Mouse (Mus musculus): ENCODE measurements around the gene Trpm3.
A peak's percentile ranks its signal among the peaks of the same experiment; 100 is the strongest.
"Not testable (repeated sequence)": the region's sequence is repeated elsewhere in the genome, so short reads cannot be mapped to it uniquely, and the experiment has no call there.

Gene Trpm3

DNA sequence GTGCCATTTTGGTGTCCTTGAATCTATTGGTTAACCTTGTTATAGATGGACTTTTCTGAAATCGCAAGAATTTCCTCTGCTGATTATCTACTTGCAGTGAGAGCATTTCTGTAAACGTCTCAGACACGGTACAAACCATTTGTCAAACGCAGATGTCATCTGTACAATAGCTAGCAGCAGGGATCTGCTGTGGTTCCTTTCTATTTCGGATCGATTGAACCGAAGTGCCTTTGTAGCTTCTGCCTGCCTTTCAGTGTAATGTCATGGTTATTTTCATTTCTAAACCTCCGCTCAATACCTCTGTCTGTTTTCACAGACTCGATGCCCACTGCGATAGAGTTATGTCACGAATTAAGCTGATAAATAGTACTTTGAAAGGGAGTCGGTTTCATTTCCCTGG is 708.9 kb downstream of the Trpm3 start:
- no peak for DNase-seq (ENCODE audit: low read depth, low spot score)

DNA sequence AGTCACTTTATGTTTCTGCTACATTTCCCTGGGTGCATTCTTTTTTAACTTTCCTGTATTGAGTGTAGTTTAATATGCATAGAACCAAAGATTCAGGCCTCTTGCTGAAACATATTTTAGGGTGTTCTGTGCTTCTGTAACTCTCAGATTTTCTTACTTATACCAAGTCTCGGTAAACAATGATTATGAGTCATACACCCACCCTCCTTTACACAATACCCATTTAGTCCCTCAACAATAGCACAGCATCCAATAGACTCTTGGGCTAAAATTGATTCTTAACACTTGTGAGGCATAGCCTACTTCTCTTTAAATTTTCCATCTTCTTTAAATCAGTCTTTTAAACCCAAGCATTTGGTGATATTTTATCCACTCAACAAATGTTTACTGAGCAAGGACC is 709.4 kb downstream of the Trpm3 start:
- DNase-seq (ENCODE audit: low read depth, low spot score): no peak

DNA sequence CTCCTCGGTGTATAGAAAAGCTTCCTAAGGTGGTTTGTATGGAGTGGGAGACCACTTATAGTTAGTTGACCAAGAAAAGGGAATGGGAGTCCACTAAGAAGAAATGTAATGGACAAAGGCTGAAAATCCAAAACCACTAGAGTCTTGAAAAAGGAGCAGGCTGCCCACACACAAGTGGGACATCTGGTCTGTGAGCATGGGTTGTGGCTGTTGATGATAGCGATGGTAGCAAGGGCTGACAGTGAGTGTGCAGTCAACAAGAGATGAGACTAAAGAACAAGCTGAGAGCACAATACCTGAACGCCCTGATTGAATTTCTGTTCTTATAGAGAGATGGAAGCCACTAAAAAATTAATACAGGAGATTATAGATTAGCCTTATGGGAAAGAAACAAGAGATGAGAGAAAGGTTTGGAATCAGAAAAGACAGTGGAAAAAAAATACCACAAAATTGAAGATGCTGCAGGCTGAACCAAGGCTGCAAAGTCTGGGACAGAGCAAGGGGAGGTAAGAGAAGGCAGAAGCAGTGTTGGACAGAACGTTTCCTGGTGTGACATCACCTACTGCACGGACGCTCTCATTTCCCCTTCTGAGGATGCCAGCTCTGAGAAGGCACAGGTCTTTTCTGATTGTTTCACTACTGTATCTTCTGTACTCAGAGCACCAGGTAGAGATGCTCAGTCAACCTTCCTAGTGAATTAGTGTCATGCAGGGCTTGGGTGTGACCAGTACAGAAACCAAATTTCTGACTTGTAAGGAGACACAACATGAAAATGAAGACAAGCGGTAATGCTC is 710.1 kb downstream of the Trpm3 start:
- no peak for DNase-seq (ENCODE audit: low read depth, low spot score)

DNA sequence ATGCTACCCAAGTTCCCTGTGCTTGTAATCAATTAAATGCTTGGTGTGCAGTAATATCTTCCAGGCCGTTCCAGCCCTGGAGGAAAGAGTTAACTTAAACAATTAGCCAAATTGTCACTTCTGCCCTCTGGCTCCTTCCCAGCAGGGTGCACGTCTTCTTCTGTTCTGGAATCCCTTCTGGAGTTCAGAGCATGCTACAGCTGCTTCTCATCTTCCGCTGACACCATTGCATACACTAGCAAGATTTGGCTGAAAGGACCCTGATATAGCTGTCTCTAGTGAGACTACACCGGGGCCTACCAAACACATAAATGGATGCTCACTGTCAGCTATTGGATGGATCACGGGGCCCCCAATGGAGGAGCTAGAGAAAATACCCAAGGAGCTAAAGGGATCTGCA is 712.6 kb downstream of the Trpm3 start:
- not testable (repeated sequence) for DNase-seq (ENCODE audit: low read depth, low spot score)

DNA sequence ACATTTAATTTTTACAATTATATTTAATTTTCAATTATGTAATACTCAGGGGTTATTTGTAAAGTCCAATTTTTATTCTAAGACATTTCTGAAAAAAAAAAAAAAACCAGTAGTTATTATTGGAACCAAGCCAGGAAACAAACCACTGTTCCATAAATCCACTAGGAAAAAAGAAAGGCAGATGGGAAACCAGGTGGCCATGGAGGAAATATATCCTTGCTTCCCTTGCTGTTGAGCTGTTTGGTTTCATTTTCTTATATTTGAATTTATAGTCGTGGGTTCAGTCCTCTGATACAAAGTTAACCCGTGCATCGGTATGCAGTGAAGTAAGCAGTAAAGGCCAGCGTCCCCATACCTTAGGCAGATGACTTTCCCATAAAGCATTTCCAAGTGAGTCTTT is 720.8 kb downstream of the Trpm3 start:
- DNase-seq (ENCODE audit: low read depth, low spot score): no peak

DNA sequence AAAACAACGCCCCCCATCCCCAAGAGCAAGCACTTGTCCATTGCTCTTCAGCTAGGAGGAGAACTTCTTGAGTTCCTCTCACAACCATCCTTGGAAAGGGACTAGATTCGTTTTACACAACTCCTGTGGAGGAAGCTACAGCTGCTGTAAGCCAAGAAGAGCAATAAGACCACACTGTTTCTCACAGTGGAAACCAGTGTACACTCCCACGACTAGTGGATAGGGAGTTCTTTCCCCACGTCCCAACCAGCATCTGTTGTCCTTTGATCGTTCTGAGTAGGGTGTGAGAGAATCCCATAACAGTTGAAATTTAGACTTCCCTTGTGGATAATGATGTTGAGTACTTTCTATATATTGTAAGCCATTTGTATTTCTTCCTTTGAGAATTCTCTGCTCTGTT is 728.6 kb downstream of the Trpm3 start:
- no peak for DNase-seq (ENCODE audit: low read depth, low spot score)

DNA sequence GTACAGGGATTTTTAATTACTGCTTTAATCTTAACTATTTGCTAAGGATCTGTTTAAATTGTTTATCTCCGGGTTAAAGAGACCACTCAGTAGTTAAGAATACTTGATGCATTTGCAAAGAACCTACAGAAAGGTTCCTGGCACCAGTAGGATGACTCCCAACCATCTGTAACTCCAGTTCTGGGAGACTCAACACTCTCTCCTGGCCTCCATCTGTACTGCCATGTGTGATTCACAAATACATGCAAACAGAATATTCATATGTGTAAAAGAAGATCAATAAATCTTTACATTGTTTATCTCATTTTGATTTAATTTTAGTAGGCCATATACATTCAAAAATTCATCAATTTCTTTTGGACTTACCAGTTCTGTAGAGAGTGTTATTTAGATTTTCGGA is 731.0 kb downstream of the Trpm3 start:
- DNase-seq (ENCODE audit: low read depth, low spot score): no peak

DNA sequence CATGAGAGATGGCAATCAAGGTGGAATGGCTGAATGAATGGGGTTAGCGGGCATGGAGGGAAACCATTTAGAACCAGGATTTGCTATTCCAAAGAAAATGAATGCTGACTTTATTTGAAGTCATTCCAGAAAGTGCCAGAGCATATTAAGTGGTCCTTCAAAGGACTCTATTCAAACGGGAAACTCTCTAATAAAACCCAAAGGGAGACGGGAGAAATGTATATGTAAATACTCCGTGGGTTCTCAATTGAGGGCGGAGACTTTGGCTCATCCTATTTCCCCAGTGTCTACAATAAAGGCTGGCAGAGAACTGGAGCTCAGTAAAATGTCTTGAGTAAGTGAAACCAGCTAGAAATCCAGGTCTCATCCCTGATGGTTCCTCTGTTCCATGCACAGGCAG is 733.6 kb downstream of the Trpm3 start:
- DNase-seq (ENCODE audit: low read depth, low spot score): no peak

DNA sequence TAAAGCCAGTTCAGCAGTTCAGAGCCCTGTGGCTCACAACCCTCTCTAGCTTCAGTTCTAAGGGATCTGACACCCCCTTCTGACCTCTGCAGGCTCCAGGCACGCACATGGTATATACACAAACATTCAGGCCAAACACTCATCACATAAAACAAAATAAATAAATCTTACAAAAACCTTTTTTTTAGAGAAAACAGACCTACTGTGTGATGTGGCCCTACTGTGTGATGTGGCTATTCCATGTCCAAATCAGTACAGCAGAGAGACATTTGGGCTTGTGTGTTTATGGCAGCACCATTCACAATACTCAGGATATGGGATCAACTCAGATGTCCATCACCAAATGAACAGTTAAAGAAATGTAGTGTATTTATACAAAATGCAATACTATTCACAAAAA is 741.4 kb downstream of the Trpm3 start:
- DNase-seq (ENCODE audit: low read depth, low spot score): no peak

DNA sequence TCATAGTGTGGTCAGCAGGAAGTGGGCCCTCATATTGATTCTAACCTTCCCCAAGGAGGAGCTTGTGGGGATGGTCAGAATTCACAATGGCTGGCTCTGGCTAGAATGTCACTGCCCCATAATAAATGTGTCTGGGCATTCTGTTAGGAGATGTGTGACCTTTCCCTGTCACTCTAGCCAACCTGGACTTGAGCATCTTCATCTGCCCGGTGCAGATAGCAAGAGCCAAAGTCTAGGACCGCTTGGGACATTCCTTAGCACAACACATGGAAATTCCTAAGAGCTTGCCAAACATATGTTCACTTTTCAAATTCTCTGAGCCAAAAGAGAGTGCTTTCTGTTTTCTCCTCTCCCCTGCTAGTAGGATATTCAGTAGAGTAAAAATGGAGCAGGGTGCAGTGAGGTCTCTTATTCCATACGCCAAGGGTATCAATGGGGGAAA is 743.8 kb downstream of the Trpm3 start:
- DNase-seq (ENCODE audit: low read depth, low spot score): peak; percentile 23

DNA sequence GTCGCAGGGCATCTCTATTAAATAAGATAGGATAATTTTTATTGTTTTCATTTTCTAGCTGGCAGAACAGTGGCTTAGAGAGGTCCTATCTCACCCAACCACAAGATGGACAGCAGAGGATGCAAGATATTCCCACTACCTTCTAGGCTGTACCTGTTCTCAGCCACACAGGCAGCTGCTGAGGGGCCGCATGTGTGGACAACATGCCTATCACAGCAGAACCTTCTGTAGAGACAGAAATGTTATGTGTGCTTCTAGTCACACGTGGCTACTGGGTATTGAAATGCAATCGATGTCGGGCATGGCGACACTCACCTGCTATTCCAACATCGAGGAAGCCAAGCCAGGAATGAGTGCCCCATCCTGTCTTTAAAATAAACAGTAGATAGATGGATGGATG is 744.3 kb downstream of the Trpm3 start:
- no peak for DNase-seq (ENCODE audit: low read depth, low spot score)

DNA sequence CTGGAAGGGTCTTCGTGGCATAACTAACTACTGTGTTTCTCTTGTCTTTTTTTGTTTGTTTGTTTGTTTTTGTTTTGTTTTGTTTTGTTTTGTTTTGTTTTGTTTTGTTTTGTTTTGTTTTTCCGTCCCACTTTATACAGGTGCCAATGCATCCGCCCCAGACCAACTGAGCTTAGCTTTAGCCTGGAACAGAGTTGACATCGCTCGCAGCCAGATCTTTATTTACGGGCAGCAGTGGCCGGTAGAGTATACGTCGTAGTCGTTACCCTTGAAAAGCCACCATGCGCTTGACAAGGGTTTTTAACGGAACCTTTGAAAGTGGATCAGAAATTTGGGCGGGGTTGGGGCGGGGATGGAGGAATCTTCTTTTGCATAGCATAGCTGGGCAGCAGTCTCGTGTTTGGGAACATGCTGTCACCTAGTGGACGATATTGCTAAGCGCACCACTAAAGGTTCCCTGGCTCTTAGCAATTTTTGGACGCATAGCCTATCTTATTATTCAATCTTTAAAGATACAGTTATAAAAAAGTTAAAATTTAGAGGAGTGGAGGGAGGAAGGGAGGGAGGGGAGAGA is 745.0 kb downstream of the Trpm3 start:
- peak; percentile 45 for DNase-seq (ENCODE audit: low read depth, low spot score)

DNA sequence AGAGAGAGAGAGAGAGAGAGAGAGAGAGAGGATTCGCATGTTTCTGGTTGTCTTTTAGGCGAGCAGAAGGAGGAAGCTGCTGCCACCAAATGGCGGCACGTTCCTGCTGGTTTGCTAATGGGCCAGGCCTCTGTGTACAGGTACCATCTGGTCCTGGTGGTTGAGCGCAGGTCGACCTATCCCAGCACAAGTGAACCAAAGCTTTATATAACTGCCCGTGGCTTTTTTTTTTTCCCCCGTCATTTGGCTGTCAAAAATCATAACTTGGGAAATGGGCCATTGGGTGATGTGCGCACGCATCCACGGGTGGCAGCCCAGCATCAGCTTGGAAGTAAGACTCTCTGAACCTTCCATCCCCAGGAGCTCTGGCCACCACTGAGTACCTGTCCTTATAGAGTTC is 745.5 kb downstream of the Trpm3 start:
- no peak for DNase-seq (ENCODE audit: low read depth, low spot score)

DNA sequence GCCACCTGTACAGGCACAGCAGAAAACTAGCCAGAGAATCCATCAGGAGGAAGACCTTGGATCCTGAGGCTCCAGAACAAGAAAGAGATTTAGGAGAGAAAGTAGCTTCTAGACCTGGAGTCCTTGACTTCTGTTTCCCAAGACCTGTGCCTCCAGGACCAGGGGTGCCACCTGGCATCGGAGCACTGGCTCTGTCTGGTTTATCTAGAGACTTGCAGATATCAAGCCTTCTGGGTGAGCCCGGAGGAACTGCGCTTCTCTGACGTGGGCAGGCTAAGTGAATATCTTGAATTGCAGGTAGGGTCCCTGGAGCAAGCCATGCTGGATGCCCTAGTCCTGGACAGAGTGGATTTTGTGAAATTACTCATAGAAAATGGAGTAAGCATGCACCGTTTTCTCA is 746.2 kb downstream of the Trpm3 start:
- DNase-seq (ENCODE audit: low read depth, low spot score): no peak

DNA sequence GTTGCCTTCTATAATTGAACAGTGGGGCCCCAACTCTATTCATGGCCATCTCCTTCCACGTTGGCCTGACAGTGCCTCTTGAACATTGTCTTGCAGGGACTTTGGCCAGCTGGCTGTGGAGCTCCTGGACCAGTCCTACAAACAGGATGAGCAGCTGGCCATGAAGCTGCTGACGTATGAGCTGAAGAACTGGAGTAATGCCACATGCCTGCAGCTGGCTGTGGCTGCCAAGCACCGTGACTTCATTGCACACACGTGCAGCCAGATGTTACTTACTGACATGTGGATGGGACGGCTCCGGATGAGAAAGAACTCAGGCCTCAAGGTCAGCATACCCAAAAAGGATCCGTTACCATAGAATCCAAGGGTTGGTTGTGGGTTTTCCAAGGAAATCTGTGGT is 763.0 kb downstream of the Trpm3 start:
- peak; percentile 87 for DNase-seq (ENCODE audit: low read depth, low spot score)

DNA sequence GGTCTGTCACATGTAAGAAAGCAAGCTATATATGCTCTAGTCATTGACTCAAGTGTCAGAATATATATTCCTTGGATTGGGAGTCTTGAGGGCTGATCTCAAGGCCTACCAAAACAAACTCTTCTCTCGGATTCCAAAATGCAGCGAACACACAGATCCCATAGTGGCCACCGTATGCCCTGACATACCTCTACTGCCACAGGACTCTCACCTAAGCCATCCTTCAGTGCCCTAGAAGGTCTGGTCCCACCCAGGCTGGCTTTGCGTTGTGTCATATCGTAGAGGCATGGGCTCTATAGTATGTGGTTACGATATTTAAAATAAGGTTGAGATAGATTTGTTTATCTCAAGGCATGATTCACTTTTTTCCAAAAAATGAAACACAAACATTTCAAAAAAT is 763.5 kb downstream of the Trpm3 start:
- DNase-seq (ENCODE audit: low read depth, low spot score): no peak

DNA sequence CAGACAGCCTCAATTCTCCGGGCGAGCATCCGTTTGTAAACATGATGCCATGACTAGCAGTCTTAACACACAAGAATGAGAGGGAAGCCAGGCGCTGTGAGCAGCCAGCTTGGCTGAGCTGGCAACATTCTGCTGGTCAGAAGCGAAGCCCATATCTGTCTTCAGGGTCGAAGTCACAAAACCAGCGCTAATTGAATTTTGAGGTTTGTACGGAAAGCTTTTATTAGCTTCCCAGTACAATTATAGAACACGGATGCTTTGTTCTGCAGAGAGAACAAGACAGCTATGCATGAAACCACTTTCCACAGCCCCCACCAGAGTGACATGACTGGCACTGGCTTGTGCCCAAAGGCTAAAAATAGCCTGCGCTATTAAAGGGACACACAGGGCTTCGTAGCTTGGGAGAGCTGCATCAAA is 766.2 kb downstream of the Trpm3 start:
- peak; percentile 44 for DNase-seq (ENCODE audit: low read depth, low spot score)

DNA sequence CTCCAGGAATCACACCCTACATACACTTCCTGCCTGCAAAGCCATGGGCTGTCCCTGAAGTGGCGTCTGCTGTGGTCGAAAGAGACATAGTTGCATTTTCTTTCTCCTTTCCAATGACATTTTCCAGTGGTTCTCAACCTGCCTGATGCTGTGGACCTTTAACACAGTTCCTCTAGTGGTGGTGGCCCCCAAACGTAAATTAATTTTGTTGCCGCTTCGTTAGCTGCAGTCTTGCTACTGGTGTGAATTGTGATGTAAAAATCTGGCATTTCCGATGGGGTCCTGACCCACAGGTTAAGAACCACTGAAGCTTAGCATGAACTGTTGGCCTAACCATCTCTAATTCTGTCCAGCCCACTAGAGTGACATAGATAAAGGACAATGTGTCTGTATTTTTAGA is 771.8 kb downstream of the Trpm3 start:
- no peak for DNase-seq (ENCODE audit: low read depth, low spot score)

DNA sequence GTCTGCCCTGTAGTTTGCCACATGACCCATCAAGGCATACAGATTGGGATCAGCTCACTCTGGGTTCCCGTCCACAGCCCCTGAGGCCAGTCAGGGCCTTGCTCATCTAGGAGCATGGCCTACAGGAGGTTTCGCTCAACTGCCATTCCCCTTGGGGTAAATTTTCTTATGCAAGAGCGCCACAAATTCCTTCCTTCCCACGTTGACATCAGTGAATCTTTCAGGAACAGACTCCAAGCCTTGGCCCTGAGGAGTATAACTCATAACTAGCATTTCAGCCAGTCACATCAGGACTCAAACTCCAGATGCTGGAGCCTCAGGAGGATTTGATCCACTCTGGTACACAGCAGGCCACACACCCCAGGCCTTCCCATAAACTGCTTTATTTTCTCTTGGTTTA is 774.1 kb downstream of the Trpm3 start:
- peak; percentile 77 for DNase-seq (ENCODE audit: low read depth, low spot score)

DNA sequence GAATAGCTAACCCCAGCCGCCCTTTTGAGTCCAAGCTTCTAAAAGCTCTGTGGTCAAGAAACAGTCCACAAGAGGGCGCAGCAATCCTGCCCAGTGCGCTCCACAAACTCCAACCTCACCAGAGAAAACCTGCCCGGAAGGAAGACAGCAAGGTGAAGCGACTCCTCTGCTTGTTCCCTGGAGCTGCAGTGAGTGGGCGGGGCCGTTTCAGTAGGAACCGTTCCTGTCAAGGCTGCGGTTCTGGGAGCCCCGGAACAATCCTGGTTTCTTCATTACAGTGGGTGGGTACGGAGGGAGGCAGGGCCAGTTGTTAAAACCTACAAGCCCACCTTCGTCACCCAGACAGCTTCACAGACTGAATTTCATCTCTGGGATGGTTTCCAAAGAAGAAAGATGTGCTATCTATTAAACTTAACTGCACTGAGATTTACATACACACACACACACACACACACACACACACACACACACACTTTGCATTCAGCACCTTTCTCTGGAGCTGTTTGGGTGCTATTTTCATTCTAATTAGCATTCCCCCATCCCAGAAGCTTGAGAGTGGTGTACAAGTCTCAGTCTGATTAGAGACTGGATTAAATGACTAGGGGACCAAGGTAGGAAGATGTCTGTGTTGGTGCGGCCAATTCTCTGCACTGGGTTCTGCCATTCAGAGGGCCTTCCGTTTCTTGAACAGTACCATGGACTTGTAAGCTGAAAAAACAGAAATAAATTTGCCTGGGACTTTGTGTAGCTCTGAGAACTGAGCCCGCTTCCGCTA is 777.2 kb downstream of the Trpm3 start:
- DNase-seq (ENCODE audit: low read depth, low spot score): peak; percentile 80

DNA sequence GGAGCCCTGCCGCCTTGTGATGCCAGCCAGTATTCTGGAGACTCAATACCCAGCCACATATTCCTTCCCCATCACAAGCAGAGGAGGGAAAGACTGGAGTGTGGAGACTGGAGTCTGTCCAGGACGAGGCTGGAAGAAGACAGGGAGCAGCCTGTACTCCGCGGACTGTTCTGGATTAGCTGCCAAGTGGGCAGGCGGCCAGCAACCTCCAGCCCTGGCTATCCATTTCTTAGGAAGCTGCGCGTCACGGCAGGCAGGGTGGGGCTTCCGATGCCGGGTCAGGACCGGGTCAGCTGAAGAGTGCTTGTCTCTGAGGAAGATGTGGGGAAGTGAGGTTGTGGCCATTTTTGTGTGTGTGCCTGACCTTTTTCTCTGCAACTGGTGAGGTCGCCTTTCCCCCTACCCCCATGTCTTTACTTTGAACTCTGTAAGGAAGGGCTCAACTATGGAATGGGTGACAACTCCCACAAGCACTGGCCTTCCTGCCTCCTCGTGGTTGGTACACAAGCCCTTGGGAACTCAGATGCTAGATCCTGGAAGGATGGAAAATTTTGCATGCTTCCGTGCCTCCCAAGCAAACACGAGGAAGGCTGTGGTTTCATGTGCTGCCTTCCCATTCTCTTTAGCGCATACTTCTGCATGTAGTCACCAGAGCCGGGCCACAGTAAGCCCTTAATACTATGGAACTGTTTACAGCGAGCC is 777.9 kb downstream of the Trpm3 start:
- peak; percentile 99 for DNase-seq (ENCODE audit: low read depth, low spot score)

DNA sequence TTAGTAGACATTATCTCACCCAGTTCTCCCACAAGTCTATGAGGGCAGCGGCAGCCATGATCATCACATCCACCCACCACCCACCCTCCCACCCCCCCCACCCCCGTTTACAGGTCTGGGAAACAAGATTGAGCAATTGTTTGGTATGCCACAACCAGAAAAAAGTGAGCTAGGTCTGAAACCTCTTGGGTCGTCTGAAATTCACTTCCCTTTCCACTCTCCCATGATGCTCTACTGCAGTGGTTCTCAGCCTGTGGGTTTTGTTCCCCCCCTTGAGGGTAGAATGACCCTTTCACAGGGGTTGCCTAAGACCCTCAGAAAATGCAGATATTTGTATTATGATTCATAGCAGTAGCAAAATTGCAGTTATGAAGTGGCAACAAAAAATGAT is 778.5 kb downstream of the Trpm3 start:
- DNase-seq (ENCODE audit: low read depth, low spot score): no peak

All from skeletal muscle tissue, adult 2 months (tissue).